Mouse (Mus musculus) cerebellum, adult 2 months (tissue): ENCODE results near the gene Gm5678.

ENCODE experiments used
- CTCF ChIP-seq: fragments of 200-500 bp; IDR thresholded peaks from 2 replicates; pipeline ENCODE4 v1.5.1; 2011; ENCODE audit warnings: low read depth, mild to moderate bottlenecking, control low read depth, low read length, moderate library complexity, borderline replicate concordance; ENCODE audit not compliant: insufficient read depth
- POLR2A ChIP-seq: fragments of 200-500 bp; IDR thresholded peaks from 2 replicates; pipeline ENCODE4 v1.6.1; 2011; ENCODE audit warnings: low read length, control low read depth, borderline replicate concordance; ENCODE audit not compliant: insufficient read depth

GRCm38 (mm10) chr16:93648441-93649183 lies 20.7 kb downstream of the Gm5678 start:
- no peak for TF ChIP-seq POLR2A
- no peak for TF ChIP-seq CTCF
